Mouse (Mus musculus) liver, embryonic 14.5 days (tissue): ENCODE measurements around the gene Gusb. TPM values are rescaled to one million over a fixed set of nuclear protein-coding genes. Genes with fewer than 3 reads are reported as not detected.

Experiments used
- ATAC-seq: fragments of 200-750 bp; cut with Nextera tagmentation; 2 replicates; pipeline ENCODE4 v1.8.0; 2017; ENCODE audit warnings: moderate number of reproducible peaks, mild to moderate bottlenecking, moderate library complexity; ENCODE audit not compliant: insufficient read depth
- DNase-seq, 3 experiments: peaks; one replicate each; pipeline ENCODE4 v3.0.0-alpha.2; 2012 to 2013; ENCODE audit warnings: low read depth in 3 of 3, low spot score in 3 of 3
- H3K27ac ChIP-seq: fragments of 300-500 bp; sonication (generic); 2 replicates; pipeline ENCODE4 v1.5.1; 2014; ENCODE audit warnings: moderate library complexity, mild to moderate bottlenecking, control low read depth, inconsistent platforms
- H3K27me3 ChIP-seq: fragments of 300-500 bp; sonication (generic); 2 replicates; pipeline ENCODE4 v1.6.1; 2014; ENCODE audit warnings: mild to moderate bottlenecking, low read length, moderate library complexity; ENCODE audit not compliant: control insufficient read depth, insufficient read depth
- H3K36me3 ChIP-seq: fragments of 300-500 bp; sonication (generic); replicated peaks from 2 replicates; pipeline ENCODE4 v1.6.1; 2014; ENCODE audit warnings: low read depth; ENCODE audit not compliant: control insufficient read depth, insufficient read depth
- H3K4me1 ChIP-seq, 2 experiments: fragments of 200-500 bp in 1 of 2; fragments of 300-500 bp in 1 of 2; sonication (generic) in 1 of 2; replicated peaks; 2 replicates each; pipeline ENCODE4 v1.6.1; 2012 to 2014; ENCODE audit warnings: antibody characterized with exemption in 1 of 2, inconsistent platforms in 1 of 2, low read length in 1 of 2; ENCODE audit not compliant: control insufficient read depth in 2 of 2, insufficient read depth in 2 of 2
- H3K4me2 ChIP-seq: fragments of 300-500 bp; sonication (generic); 2 replicates; pipeline ENCODE4 v1.6.1; 2014; ENCODE audit warnings: low read depth, mild to moderate bottlenecking, control low read depth, moderate library complexity
- H3K4me3 ChIP-seq, 2 experiments: fragments of 200-500 bp in 1 of 2; fragments of 300-500 bp in 1 of 2; sonication (generic) in 1 of 2; 2 replicates each; pipeline ENCODE4 v1.5.1; 2012 to 2014; ENCODE audit warnings: low read depth in 2 of 2, low read length in 2 of 2, mild to moderate bottlenecking in 2 of 2, control low read depth in 1 of 2, inconsistent platforms in 1 of 2, moderate library complexity in 1 of 2; ENCODE audit not compliant: insufficient read depth in 1 of 2
- H3K9ac ChIP-seq: fragments of 300-500 bp; sonication (generic); replicated peaks from 2 replicates; pipeline ENCODE4 v1.6.1; 2014; ENCODE audit warnings: mild to moderate bottlenecking, control low read depth, moderate library complexity
- H3K9me3 ChIP-seq: fragments of 300-500 bp; sonication (generic); 2 replicates; pipeline ENCODE4 v1.6.1; 2016; ENCODE audit warnings: low read length, mixed read lengths; ENCODE audit not compliant: control insufficient read depth
- CTCF ChIP-seq: IDR thresholded peaks from 2 replicates; pipeline ENCODE4 v1.5.1; 2016; ENCODE audit warnings: antibody characterized with exemption, low read depth, control low read depth
- EP300 ChIP-seq: IDR thresholded peaks from 2 replicates; pipeline ENCODE4 v1.6.1; 2016; ENCODE audit warnings: antibody characterized with exemption, low read depth
- WGBS: fragments of 180-500 bp; shearing (Covaris S2); extraction: QIAGEN DNeasy Blood & Tissue Kit; methylation state at CpG from one replicate; pipeline ENCODE4 v1.1.7; 2014; ENCODE audit not compliant: insufficient replicate concordance; 5-methylcytosine and 5-hydroxymethylcytosine counted together
- polyA plus RNA-seq, 2 experiments: library from polyadenylated mRNA; depleted of rRNA in 1 of 2; stranded (reverse) in 1 of 2; unstranded in 1 of 2; fragments of >200 nt; fragmentation: Nextera tagmentation in 1 of 2; extraction: Ambion mirVana in 1 of 2; gene quantifications; 2 replicates each; pipeline versions ENCODE4 v1.2.1 to v1.2.3; 2012 to 2014

The Gusb gene
- polyA plus RNA-seq, 2 experiments: 18.7 to 37.9 TPM

GRCm38 (mm10) chr5:129955792-129956191 lies 47.1 kb downstream of the Gusb start:
- ATAC-seq (peak; percentile 85), DNase-seq (peak; percentile 57 to 70 (median 68))
- no peak overlapping the region for H3K4me3 ChIP-seq
- H3K27ac ChIP-seq: peak overlapping the region; percentile 91
- no peaks in the 10 kb centered on the region for H3K9me3 ChIP-seq
- peak overlapping the region; percentile 57 for H3K4me2 ChIP-seq
- H3K9ac ChIP-seq: peak overlapping the region; percentile 13
- peaks cover 3% of the 10 kb centered on the region for H3K36me3 ChIP-seq
- H3K4me1 ChIP-seq: peaks cover 27 to 28% of the 10 kb centered on the region in 2 experiments
- no peaks in the 10 kb centered on the region for H3K27me3 ChIP-seq
- no peak for TF ChIP-seq CTCF
- peak; percentile 77 for TF ChIP-seq EP300
- 13% methylated on average over 6 of the region's 6 CpGs for WGBS

GRCm38 (mm10) chr5:129954473-129955254 lies 48.2 kb downstream of the Gusb start:
- Histone ChIP-seq H3K27ac (peak overlapping the region; percentile 91), H3K9me3 (no peaks in the 10 kb centered on the region), H3K36me3 (peaks cover 3% of the 10 kb centered on the region), H3K27me3 (no peaks in the 10 kb centered on the region), H3K9ac (peak overlapping the region; percentile 31; the same call in 1 of the 2 replicates), H3K4me3 (no peak overlapping the region), H3K4me2 (peak overlapping the region; percentile 57), H3K4me1 (peaks cover 27 to 28% of the 10 kb centered on the region in 2 experiments)
- WGBS: 19% methylated on average over 5 of the region's 5 CpGs
- DNase-seq (peak in 1 of 3 experiments; percentile 67), ATAC-seq (peak; percentile 59)
- TF ChIP-seq CTCF: no peak
- no peak for TF ChIP-seq EP300

- TF ChIP-seq EP300: no peak
- TF ChIP-seq CTCF: no peak
- DNase-seq (no peak), ATAC-seq (no peak)
- Histone ChIP-seq H3K9me3 (no peaks in the 10 kb centered on the region), H3K9ac (no peak overlapping the region), H3K27me3 (no peaks in the 10 kb centered on the region), H3K4me3 (no peak overlapping the region), H3K36me3 (no peaks in the 10 kb centered on the region), H3K4me2 (no peak overlapping the region), H3K27ac (no peak overlapping the region), H3K4me1 (peaks cover 27 to 28% of the 10 kb centered on the region in 2 experiments)
- 40% methylated on average over 4 of the region's 4 CpGs for WGBS
Measured at GRCm38 (mm10) chr5:129952143-129952542, 50.7 kb downstream of the Gusb start.

GRCm38 (mm10) chr5:129947528-129948033 lies 55.3 kb downstream of the Gusb start:
- H3K9me3 ChIP-seq: no peaks in the 10 kb centered on the region
- no peak overlapping the region for H3K9ac ChIP-seq
- 61% methylated on average over 2 of the region's 2 CpGs for WGBS
- H3K36me3 ChIP-seq: peaks cover 7% of the 10 kb centered on the region
- H3K27me3 ChIP-seq: no peaks in the 10 kb centered on the region
- H3K4me2 ChIP-seq: no peak overlapping the region
- no peak overlapping the region for H3K4me3 ChIP-seq
- DNase-seq (no peak), ATAC-seq (no peak)
- H3K27ac ChIP-seq: no peak overlapping the region
- TF ChIP-seq CTCF: no peak
- no peak for TF ChIP-seq EP300
- H3K4me1 ChIP-seq: peaks cover 5 to 7% of the 10 kb centered on the region in 2 experiments; a peak in 3 of 4 replicates

GRCm38 (mm10) chr5:129943402-129943801 lies 59.4 kb downstream of the Gusb start:
- H3K27me3 ChIP-seq: no peaks in the 10 kb centered on the region
- H3K36me3 ChIP-seq: peaks cover 7% of the 10 kb centered on the region
- peak overlapping the region in 1 of 2 experiments; percentile 92; a peak in 2 of 4 replicates for H3K4me3 ChIP-seq
- whole genome bisulfite sequencing: 6% methylated on average over 1 of the region's 1 CpGs
- TF ChIP-seq EP300 (no peak), CTCF (no peak)
- H3K4me2 ChIP-seq: peak overlapping the region; percentile 82
- no peak for ATAC-seq
- no peak for DNase-seq
- no peaks in the 10 kb centered on the region for H3K9me3 ChIP-seq
- peak overlapping the region; percentile 34 for H3K27ac ChIP-seq
- H3K9ac ChIP-seq: peak overlapping the region; percentile 52
- H3K4me1 ChIP-seq: peaks cover 12 to 18% of the 10 kb centered on the region in 2 experiments
